Mouse (Mus musculus): ENCODE measurements around the gene 4931422A03Rik.
"Not testable (repeated sequence)": the region's sequence is repeated elsewhere in the genome, so short reads cannot be mapped to it uniquely, and the experiment has no call there.

4931422A03Rik gene

DNA sequence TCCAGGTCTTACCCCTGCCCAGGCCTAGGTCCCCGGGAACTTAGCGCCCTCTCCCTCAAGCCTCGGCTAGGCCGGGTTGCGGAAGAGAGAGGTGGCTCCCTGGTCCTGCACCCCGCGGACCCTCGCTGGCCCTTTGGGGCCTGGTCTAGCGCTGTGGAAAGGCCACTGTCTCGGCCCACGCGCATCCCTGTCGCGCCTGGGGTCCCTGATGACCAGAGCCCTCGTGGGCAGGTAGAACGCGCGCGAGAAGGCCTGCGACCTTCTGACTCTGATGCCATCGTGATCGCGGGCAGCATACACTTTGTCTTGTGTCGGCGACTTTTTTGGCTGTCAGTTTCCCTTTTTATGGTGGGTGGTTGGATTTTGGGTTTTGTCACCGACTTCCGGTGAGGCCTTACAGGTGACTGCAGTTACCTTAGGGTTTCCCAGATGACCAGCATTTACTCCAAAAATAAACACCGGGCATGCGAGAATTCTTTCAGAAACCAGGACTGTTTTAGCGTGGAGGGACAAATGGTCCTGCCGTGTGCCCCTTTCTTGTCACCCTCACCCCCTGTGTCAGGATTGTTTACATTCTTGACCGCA, at the start of gene 4931422A03Rik:
Gene 4931422A03Rik (minus strand): TSS at position 223 of the 585 bp plus-strand sequence.
- peak; percentile 35 for DNase-seq (ENCODE audit: low spot score)

DNA sequence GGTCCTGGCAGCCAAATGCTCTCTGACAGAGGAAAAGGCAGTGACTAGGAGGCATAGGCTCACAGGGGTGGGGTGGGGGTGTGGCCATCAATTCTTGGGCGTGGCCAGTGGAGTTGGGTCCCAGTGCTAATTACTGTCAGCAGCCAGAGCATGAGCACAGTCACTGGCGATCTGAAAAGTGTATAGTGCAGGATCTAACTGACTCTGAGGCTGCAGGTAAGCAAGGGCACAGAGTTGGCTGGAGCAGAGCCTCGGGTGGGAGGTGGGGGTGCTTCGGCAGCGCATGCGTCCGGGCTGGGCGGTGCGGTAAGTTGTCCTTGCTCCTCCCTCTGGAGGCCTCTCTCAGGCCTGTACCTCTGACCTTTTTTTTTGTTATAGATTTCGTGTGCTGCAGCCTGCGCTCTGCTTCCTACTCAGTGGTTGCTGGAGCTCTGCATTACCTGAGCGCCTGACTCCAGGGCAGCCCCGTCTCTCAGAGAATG, 41.6 kb upstream of the 4931422A03Rik start, which contains the start of gene Cd59b:
Gene Cd59b (plus strand): TSS at position 146 of the 482 bp plus-strand sequence.
- peak; percentile 65 for DNase-seq (ENCODE audit: low spot score)

DNA sequence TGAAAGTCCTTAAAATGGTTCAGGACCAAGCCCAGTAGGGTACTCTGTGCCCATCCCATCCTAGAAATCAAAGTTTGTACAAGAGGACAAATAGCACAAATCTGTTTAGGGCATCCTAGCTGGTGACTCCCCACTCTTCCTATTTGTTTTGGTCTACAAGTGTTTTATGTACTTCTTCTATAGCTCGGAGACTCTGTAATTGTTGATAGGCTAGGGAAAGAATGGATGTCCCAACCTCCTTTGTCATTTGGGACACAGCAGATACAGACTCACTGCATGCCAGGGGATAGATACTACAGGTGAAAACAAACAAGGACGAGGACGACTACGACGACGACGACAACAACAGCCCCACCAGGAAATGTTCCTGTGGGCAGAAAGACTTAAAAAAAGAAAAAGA, 40.3 kb upstream of the 4931422A03Rik start, which contains the start of gene Gm10799:
Gene Gm10799 (minus strand): TSS at position 101 of the 400 bp plus-strand sequence.
- DNase-seq (ENCODE audit: low spot score) = not testable (repeated sequence)

DNA sequence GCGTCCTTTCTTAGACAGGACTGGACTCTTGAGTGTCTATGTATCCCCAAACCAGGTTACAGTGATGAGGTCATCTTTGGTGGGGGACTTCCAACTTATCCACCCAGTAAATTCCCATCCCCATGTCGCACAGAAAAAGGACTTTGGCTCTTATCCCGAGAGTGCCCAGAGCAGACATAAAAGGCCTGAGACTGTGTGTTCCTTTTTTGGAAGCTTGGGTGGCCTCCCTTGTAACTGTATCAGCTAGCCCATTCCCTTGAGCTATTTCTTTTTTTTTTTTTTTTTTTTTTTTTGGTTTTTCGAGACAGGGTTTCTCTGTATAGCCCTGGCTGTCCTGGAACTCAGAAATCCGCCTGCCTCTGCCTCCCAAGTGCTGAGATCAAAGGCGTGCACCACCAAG, 37.4 kb upstream of the 4931422A03Rik start, which contains the start of gene Gm10912:
Gene Gm10912 (plus strand): TSS at position 301 of the 400 bp plus-strand sequence.
- not testable (repeated sequence) for DNase-seq (ENCODE audit: low spot score)

DNA sequence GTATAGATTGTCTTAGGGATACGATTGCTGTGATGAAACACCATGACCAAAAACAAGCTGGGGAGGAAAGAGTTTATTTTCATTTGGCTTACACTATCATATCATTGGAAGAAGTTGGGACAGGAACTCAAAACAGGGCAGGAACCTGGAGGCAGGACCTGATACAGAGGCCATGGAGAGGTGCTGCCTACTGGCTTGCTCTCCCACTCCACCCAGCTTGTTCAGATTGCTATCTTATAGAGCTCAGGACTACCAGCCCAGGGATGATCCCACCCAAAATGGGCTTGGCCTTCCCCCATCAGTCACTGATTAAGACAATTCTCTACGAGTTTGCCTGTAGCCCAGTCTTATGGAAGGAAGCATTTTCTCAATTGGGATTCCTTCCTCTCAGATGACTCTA, 36.0 kb upstream of the 4931422A03Rik start:
- no peak for DNase-seq (ENCODE audit: low spot score)

DNA sequence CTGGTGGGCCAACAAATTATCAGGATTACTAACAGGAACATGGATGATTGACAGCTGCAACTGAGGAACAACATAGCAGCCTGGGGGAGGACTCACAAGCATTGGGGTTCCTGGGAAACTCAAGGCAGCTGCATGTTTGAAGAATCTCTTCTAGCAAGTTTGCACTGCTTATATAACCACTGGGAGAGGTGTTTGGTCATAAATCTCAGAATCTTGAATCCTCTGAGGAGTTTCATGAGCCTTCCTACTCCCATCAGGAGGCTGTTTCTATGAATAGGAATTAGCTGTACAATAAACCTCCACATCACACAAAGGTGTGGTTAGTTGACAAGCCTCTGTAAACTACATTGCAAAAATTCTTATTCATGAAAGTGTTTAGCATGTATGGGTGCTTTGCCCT, 34.5 kb upstream of the 4931422A03Rik start:
- DNase-seq (ENCODE audit: low spot score) = no peak

DNA sequence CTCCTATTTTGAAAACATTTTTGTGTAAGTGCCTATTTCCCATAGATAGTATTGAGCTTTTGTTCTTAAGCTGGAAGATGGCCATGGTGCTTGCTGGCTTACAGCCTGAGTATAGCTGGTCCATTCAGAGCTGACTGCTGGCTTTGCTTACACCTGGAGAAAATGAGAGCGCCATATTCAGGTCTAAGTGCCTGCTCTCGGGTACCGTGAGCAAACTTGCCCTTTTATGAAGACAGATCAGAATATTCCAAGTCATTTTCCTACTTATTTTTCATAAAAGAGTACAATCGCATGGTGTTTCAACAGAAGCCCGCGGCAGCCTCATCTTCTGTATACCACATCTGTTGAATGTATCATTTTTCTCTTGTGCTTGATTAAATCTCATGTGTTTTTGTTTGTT, 32.8 kb upstream of the 4931422A03Rik start:
- DNase-seq (ENCODE audit: low spot score) = no peak

DNA sequence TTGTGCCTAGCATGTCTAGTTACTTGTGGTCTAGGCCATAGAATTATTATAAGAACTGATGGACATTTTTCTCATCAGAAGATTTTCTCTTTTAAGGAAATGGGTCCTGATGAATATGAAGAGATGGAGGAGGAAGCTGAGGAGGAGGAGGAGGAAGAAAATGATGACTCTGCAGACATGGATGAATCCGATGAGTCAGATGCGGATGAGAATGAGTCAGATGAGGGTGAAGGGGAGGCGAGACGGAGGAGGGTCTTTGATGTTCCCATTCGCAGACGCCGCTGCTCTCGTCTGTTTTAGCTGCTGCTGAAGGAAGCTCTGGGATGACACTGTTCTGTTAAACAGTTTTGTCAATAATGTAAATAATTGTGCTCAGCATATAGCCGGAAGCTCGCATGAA, 31.6 kb upstream of the 4931422A03Rik start:
- no peak for DNase-seq (ENCODE audit: low spot score)

DNA sequence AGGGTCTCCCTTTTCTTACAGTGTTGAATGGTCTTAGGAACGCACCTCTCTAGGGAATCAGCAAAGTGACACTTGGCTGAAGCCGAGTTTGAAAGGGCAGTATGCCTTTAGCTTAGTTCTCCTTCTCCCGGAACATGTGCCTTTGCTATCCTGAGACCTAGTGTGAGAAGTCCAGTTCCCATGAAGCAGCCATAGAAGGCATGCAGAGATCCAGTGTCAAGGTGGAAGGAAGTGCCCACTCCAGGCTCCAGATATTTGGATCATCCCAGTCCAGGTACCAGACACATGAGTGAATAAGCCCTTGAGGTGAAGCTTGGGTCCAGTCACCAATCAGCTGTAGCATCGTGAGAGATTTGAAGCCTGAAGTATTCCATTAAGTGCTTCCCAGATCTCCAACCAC, 30.8 kb upstream of the 4931422A03Rik start:
- DNase-seq (ENCODE audit: low spot score) = no peak

DNA sequence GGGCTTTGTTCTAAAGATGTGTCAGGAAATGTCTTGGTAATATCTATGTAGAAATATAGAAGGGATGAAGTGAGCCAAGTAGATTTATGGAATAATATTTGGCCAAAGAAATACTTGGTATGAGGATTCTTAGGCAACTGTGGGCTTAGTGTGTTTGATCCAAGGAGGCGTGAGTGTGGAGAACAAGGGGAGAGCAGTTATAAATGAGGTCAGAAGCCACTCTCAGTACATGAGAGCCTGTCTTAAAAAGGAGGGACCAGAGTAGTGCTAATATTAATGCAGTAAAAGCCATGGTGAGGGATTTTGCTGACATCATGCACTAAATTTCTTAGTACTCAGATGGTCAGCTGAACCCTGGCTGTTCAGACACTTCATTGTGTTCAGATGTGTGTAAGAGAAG, 30.2 kb upstream of the 4931422A03Rik start:
- DNase-seq (ENCODE audit: low spot score) = no peak

DNA sequence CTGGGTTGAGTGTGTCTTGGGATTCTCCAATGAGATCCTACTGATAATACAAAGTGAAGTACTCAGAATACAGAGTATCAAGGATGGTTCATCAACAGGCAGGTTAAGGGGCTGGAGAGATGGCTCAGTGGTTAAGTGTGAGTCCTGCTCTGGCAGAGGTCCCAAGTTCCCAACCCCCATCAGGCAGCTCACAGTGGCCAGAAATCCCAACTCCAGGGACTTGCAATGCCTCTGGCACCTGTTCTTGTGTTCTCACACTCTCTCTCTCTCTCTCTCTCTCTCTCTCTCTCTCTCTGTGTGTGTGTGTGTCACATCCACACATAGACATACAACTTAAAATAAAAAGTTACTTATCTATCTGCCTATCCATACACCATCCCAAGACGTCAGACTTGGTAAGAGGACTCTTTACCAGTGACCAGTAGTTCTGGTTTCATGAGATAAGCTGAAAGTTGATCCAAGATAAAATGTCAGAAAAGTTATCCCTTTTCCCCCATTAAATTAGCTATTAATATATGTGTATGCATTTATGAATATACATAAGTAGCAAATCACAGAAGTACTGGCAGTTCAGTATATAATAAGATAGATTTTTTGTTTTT, 16.4 kb upstream of the 4931422A03Rik start:
- DNase-seq (ENCODE audit: low spot score) = no peak

DNA sequence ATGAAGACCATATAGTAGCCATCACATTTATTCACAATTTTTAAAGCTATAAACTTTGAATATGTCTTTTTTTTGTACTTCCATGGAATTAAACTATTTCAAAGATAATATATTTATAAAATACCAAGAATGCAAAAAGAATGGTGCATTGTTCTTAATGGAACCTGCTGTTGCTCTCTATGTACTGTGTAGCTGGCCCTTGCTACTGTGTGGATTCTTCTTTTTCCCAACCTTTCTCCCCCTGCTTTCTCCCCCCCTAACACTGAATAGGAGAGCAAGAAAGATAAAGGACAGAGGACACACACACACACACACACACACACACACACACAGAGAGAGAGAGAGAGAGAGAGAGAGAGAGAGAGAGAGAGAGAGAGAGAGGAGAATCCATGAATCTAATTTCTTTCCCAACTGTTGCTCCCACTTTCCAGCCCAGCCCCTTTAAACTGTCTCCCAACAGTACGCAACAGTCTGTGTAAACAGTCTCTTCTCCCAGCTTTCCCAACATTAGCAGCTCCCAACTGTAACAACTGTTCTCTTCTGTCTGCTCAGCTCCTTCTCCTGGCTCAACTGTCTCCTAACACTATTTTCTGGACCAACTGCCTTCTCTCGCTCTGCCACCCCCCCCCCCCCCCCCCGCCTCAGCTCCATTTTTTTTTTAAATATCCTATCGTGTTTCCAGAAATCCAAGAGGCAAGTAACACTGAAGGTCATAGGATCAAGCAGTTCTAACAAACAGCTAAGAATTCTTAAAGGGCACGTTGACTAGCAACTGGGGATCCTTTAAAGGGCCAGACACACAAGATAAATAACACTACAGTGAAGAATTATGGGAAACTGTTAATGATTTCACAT, 15.7 kb upstream of the 4931422A03Rik start:
- DNase-seq (ENCODE audit: low spot score) = no peak

DNA sequence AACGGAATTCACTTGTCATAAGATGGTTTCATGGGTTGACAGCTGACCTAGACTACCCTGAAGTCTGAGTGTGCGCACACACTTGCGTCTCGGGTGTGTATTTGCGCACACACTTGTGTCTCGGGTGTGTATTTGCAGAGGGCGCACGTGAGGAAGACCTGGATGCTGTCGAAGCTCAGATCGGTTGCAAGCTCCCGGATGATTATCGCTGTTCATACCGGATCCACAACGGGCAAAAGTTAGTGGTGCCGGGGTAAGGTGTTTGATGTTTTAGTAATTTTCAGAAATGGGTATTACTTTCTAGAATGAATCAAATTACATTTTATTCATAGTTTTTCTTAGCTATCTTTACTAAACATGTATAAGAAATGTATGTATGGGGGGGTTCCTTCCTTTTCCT, 14.6 kb upstream of the 4931422A03Rik start:
- no peak for DNase-seq (ENCODE audit: low spot score)

DNA sequence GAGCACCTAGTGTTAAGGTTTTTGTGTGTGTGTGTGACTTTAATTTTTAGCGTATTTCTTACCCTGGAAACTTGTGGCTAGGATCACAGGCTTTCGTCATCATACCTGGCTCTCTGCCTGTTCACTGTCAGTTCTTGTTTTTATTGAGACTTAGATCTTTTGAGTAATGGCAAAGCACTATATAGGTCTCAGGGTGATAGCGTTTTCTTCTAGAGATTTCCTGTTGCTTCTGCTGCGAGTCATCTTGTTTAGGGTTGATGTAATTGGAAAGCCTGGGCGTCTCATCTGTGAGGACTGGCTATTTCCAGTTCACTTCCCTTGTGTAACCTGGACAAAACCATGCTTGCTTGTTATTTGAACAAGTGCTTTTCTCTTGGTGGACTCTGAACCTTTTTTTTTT, 13.5 kb upstream of the 4931422A03Rik start:
- DNase-seq (ENCODE audit: low spot score) = no peak

DNA sequence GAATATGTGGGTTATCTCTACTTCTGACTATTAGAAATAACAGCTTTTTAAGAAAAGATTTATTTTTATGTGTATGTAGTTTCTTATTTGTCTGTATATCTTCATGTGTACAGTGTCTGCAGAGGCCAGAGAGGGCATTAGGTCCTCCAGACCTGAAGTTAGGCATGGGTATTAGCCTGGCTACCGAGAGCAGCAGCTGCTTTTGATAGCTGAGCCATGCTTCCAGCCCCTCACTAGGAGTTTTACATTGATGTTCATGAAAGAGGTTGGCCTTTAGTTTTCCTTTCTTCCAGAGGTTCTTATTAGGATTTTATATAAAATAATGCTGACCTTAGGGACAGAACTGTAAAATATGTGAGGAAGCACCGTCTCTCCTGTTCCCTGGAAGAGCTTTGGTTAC, 10.1 kb upstream of the 4931422A03Rik start:
- DNase-seq (ENCODE audit: low spot score) = no peak

DNA sequence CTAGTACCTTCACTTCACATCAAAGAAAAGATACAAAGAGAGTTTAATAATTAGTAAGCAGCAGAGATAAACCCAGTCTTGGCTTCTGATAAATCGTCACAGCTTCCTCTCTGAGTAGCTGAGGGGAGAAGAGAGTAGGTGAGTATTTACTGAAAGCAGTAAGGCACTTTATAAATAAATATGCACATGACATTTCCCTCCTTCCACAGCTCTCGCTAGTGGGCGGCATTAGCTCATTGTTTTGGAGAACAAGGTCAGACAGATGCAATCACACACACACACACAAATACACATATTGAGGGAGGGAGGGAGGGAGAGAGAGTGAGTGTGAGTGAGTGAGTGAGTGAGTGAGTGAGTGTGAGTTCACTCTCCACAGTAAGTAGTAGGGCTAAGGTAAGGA, 8.2 kb upstream of the 4931422A03Rik start:
- no peak for DNase-seq (ENCODE audit: low spot score)

DNA sequence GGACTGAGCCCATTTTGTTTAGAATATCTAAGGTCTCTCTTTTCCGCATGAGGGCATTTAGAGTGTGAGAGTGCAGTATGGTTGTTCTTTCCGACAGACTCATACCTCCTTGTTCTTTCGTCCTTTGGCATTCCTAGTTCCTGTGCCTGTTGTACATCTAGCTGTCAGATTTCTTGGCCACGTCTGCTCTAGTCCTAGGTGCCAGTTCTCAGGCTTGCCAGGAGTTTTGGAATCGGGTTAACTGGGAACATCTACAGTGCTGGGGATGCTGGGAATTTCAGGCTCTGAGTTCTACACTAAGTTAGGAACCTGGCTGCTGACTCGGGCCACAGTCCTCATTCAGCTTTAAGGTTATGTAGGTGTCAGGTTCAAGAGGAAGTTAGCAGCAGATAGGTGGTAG, 7.4 kb upstream of the 4931422A03Rik start:
- no peak for DNase-seq (ENCODE audit: low spot score)

DNA sequence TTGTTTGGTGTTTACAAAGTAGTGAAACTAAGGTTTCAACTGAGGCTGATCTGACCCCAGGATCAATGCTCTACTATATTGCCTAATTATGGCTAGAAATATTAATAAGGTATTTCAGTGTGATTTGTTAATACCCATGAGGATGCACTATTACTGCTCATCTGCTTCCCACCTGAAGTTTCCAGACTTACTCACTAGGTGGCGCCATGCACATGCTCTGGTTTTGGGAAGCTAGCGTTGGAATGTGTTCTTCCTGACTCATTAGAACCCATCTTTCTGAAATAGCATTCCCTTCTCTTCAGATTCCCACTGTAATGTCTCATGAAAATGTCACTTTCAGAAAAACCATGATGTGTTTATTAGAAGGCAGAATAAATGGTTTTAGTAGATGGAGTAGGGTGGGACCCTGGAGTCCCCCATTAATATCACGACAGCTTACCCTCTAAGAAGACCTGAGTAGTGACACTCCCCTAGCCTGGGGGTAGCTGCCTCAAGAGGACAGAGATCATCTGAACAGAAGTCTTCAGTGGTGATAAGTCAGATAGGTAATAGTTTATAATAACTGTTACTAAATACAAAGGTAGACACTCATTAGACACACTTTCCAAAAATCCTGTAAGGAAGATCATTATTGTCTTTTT, 6.8 kb upstream of the 4931422A03Rik start:
- peak; percentile 78 for DNase-seq (ENCODE audit: low spot score)

DNA sequence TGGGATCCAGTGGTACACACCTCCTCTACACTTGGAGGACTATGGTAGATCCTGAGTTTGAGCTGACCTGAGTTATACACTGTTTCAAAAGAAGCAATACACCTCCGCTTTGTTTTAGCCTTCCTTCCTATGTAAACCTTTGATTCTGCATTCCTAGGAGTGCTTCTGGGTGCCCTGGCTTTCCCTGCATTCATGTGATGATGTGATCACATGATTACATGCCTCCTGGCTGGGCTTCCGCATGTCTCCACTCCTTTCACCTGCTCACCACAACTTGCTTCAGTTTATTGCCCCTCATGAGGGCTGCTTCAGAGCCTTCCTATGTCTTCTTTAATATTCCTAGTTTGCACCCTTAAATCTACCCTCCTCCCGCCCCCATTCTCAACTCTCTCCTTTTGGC, 3.9 kb upstream of the 4931422A03Rik start:
- no peak for DNase-seq (ENCODE audit: low spot score)

DNA sequence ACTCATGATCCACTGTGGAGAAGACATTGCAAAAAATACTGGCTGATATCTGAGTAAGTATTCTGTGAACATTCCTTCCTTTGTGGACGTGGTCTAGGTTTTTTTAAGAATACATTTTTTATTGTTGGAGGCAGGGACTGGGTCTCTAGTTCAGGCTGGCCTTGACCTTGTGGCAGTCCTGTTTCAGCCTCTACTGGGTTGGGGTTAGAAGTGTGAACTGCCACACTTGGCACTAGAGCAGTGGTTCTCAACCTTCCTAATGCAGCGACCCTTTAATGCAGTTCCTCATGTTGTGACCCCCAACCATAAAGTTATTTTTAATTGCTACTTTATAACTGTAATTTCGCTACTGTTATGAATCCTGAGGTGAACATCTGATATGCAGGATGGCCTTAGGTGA, 2.2 kb upstream of the 4931422A03Rik start:
- no peak for DNase-seq (ENCODE audit: low spot score)

DNA sequence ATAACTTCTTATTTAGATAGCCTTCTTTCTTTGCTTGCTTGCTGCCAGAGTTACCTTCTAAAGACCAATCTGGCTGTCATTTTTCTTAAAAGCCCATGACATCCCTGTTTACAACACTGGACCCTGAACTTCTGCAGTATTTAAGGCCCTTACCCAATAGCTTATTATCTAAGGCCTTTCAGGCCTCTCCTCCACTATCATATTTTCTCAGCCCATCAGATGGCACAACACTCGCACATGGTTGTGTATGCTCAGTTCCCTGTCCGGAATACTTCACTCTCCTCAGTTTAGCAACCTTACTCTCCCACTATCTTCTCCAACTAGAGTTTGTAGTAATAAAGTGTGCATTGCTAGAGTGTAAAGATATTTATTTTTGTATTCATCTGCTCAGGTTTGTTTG, 913 bp upstream of the 4931422A03Rik start:
- DNase-seq (ENCODE audit: low spot score) = peak; percentile 60

DNA sequence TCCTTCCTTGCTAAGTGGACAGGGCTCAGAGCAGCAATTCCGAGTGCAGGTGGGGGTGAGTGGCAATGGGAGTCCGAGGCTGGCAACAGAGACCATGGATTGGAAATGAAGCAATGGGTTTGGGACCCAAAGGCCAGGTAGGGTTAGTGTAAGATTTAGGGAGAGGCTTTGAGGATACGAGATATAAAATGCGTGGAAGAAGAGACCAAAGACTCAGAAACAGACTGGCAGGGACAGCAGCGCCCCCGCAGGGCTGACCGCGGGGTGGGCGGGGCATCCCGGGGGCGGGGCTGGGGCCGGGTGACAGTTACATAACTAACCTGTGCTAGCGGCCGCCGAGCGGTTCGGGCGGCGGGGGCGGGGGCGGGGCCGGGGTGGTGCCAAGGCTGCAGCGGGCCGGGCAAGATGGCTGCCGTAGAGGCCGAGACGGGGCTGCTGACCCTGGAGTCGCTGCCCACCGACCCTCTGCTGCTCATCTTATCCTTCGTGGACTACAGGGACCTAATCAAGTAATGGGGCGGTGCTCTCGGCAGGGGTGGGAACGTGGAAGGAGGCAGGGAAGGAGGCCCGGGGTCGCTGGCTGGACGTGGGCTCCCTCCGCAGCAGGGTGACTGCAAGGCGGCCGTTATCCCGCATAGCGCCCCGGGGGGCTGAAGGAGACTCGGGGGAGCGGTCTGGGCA, 563 bp downstream of the 4931422A03Rik start, which contains the start of gene Fbxo3:
Gene Fbxo3 (plus strand): TSS at position 264 of the 681 bp plus-strand sequence.
- peak; percentile 81 for DNase-seq (ENCODE audit: low spot score)
